Mouse (Mus musculus): ENCODE results near the gene Etv1.

- TF ChIP-seq CTCF (IDR thresholded peaks at IDR 0.05; ENCODE audit: low read depth) (no peak), EP300 (IDR thresholded peaks at IDR 0.05; ENCODE audit: low read depth) (no peak)
Measured at GRCm38 (mm10) chr12:38906314-38906713, 127.1 kb downstream of the Etv1 start.
